Mouse (Mus musculus) CH12F3 (cell line): ENCODE data around the gene Il1f8.
"Not testable (repeated sequence)": the region's sequence is repeated elsewhere in the genome, so short reads cannot be mapped to it uniquely, and the experiment has no call there.

Experiments
- in situ Hi-C: fragments of 300-500 bp; cut with MboI; formaldehyde crosslinking; loops from 2 replicates; pipeline ENCODE4 v1.14.3; 2020; ENCODE audit warnings: low sequenced_read_pairs

Gene Il1f8

DNA sequence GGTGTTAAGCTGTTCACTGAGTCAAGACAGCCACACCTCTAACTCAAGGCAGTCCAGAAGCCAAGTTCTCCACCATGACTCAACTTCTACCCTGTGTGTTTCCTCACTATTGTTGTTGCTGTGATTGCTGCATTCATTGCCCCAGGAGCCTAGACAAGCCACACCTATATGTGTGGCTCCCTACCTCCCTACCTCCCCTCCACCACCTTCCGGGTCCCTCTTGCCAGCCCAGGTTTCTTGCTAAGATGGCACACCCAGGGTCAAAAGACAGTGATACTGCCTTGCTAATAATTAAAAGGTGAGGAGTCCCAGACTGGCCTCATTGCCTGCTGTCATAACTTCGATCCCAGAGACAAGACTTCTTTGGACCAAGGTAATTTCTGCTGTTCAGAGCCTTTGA, at the start of gene Il1f8:
TSS of gene Il1f8 (plus strand) at position 301 of the 400 bp plus-strand sequence.
- in situ Hi-C loops: no loop called here

DNA sequence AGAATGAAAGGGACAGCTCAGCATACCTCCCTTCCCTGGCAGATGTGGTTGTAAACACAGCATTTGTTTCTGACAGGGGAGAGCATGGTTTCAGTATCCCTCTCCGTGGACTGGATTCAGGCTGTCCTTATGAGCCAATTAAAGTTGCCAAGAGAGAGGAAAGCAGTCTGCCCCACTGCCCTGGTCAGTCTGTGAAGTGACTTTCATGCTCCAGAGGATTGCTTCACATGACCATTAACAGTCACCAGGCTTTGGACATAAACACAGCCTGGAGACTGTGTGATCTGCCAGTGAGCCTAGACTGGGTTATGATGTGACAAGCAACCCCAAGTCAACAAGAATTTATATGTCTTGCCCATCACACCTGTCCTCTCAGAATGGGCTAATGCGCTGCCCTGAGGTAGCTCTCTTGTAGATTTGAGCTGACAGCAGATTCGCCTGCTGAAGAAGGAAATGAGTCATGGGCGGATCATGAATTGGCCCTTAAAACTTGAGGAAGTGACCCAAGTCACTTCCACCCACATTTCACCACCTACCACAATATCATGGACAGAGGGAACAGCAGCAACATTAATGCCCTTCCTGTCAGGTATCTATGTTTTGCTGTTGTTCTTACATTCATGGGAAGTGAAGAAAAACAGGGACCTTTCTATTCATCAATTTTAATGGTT, 49.2 kb upstream of the Il1f8 start:
- in situ Hi-C loops: no loop called here

DNA sequence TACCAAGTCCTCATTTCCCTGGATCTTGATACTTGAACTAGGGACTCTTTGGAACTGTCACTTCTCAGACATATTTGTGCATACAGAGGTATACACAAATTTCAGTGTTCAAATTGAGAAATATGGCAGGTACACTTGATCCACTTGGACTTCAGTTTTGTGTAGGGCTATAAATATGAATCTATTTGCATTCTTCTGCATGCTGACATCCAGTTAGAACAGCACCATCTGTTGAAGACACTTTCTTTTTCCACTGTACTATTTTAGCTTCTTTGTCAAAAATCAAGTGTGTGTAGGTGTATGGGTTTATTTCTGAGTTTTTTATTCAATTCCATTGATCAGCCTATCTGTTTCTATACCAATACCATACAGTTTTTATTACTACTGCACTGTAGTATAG, 43.9 kb upstream of the Il1f8 start:
- in situ Hi-C loops: no loop called here

DNA sequence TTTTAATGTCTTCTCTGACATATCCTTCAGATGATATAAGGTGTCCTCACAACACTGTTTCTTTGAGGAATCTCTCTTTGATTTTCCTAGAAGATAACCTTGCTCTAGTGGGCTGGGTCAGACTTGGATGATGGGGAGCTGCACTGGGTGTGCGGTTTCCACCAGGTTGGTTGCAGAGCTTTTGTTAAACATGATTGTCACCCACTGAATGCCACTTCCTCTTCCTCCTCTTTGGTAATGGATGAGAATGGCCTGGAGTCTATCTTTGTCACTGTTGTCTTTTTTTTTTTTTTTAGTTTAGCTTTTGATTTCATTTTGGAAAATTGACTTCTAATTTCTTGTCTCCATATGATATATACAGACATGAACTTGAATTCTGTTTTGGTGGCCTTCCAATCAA, 18.6 kb upstream of the Il1f8 start:
- in situ Hi-C loops: no loop called here

DNA sequence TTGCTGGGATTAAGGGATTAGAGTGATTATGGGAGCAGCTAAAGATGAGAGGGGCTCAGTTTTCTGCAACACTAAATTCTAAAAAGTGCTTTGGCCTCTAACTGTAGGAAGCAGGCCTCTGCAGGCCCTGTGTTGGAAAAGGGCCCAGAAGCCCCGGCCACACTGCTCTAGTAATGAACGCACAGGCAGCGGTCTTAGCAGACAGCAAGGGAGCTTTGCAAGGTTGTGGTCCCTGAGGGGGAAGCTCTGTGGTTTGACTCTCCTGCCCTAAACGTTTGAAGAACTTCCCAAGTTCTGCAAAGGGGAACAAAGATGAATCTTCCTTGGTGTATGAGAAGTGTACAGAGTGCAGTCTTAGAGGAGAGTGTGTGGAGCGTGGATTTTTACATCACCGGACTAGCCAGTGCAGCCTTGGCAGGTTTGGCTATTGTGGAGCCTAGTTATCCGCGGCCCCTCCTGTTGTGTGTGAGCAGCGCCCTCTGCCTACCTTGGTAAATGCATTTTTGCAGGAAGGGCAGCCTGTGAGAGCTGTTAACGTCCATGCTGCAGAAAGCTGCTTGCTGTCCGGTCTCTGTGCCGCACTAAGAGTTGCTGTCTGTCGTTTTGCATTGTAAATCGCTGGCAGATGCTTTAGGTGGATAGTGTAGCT, 28.8 kb downstream of the Il1f8 start:
- in situ Hi-C loops: not testable (repeated sequence)

DNA sequence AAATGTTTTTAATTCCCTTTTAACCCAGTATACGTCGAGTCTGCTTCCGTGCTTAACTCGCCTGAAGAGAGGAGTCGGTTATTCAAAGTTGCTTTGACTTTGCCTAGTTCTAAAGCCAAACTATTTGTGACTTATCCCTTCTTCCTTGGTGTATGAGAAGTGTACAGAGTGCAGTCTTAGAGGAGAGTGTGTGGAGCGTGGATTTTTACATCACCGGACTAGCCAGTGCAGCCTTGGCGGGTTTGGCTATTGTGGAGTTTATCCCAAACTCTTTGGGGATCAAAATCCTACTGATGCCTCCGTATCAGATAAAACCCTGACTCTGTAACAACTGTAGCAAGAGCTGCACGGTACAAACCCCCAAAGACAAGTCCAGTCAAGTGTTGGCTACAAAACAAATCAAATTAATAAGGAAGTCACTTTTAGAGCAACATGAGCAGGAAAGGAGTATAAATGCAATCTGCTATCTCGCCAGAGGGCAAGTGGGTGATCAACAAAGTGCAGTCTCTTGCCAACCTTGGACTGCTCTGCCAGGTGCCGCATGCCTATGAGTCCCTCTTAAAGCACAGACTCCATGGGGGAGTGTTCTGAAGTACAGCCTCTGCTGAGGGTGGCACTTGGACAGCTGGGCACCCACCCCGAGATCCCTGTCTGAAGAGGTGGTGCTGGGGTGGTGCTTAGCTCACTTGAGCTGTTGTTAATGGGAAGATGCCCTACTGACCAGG, 29.6 kb downstream of the Il1f8 start:
- in situ Hi-C loops: not testable (repeated sequence)

DNA sequence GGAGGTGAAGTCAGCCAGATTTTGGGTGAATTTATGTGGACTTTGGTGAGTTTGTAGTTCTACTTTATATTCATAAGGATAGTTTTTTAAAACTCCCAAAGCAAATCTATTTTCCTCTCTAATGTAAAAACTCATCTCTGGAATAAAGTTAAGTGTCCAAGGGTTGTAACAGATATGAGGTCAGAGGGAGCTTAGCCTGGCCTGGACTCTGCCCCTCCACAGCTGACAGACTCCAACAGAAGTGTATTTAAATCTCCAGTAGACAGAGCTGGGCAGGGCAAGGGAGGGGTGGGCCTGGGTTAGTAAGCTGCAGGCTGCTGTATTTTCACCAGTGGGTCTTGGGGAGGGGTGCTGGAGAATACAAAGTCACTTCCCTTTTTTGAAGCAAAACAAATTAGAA, 31.1 kb downstream of the Il1f8 start:
- in situ Hi-C loops: not testable (repeated sequence)

DNA sequence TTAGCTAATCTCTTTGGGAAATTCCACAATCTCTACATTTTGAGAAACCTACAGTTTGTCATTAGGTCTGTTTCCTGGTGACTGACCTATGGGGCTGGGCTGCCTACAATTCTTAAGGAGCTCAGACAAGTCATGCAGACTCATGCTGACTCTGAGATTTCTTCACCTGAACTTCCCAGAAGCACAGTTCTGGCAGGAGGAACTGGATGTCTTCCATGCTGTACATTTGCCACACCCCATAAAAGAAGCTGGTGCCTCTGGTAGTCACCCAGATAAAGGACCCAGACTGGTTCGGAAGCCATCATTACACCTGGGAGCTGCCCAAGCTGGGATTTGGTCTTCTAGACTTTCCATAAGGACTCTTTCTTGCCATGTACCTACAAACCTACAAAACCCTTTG, 33.2 kb downstream of the Il1f8 start, which contains the start of gene Il1f9:
TSS of gene Il1f9 (plus strand) at position 301 of the 400 bp plus-strand sequence.
- in situ Hi-C loops: no loop called here

DNA sequence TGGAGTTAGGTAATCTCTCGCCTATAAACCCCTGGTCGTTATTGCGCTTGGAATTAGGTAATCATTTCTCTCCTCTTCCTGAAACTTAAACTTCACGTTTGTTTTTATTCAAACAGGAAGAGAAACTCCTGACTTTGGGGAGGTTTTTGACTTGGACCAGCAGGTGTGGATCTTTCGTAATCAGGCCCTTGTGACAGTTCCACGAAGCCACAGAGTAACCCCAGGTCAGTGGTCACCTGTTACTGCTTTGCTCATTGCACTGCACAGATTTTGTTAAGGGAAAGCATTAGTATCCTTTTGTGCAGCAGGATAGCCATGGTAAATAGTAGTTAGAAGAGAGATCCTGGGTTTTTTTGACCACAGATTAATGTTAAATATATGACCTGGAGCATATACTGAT, 34.6 kb downstream of the Il1f8 start:
- in situ Hi-C loops: no loop called here

DNA sequence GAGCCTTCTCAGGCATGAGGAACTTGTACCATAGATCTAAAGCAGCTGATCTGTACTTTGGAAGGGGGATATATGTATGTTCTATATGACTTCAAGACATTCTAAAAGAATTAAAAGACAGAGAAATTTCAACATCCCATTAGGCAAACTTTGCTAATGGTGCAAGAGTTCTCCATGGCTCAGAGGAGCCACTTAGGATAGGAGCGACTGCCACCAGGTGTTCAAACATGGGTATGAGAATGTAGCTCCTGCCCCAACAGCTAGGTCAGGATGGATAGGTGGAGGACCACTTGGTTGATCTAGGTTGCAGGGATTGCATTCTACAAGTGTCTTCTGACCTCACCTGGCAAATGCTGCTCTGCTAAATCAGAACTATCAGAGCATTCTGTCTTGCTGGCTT, 35.2 kb downstream of the Il1f8 start:
- in situ Hi-C loops: no loop called here
